Mouse (Mus musculus): ENCODE data around the gene Vasp.

Gene Vasp

GRCm38 (mm10) chr7:19208201-19208910 is 63.3 kb downstream of the Vasp start:
- no peak for DNase-seq

All from right cerebral cortex, postnatal 4 days (tissue).